Mouse (Mus musculus) layer of hippocampus, postnatal 25 days (tissue): ENCODE data around the gene Cdh4. TPM values are rescaled to one million over a fixed set of nuclear protein-coding genes. Genes with fewer than 3 reads are reported as not detected.

Source experiments
- DNase-seq, 2 experiments: peaks; one replicate each; pipeline ENCODE4 v3.0.0; 2022; ENCODE audit warnings: mixed read lengths in 2 of 2, low spot score in 1 of 2; ENCODE audit errors: extremely low spot score in 1 of 2
- total RNA-seq, 2 experiments: library from RNA; stranded (reverse); gene quantifications; 2 replicates each; pipeline ENCODE4 v1.2.3; 2021

Cdh4 gene
- total RNA-seq, 2 experiments from 2014 or later = 11.2 to 12.0 TPM

DNA sequence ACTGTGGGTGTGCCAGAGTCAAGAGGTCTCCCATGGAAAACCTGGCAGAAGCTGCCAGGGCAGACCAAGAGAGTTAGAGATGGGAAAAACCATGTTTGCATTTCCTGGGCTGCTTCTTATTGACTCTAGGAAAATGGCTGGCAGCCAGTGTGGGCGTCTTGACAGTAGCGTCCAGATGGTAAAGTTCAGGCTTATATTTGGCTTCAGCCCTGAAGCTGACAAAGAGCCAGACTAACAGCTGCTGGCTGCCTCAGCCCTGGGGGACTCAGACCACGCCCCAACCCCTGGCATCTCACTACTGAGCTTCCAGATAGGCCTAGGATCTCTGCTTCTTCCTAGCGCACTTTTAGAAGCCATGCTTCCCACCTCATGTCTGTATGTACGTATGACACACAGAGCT lies 326.9 kb downstream of the Cdh4 start:
- peak in 1 of 2 experiments; percentile 22 for DNase-seq

DNA sequence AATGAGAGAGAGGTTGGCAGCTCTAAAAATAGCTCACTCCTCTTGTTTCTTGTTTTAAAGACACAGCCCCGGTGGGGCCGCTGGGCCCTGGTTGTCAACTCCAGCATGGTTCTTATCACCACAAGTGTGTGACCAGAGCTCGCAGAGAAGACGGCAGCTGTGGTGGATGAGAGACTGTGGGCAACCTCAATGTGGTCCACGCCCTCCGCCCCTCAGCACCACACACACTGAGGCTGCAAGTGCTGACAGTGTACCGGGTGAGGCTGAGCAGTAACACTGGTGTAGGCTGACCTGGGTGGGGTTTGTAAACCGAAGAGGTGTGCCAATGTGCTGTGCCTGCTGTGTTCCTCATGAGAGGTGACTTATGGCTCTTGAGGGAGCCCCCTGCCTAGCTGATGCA lies 327.7 kb downstream of the Cdh4 start:
- no peak for DNase-seq

DNA sequence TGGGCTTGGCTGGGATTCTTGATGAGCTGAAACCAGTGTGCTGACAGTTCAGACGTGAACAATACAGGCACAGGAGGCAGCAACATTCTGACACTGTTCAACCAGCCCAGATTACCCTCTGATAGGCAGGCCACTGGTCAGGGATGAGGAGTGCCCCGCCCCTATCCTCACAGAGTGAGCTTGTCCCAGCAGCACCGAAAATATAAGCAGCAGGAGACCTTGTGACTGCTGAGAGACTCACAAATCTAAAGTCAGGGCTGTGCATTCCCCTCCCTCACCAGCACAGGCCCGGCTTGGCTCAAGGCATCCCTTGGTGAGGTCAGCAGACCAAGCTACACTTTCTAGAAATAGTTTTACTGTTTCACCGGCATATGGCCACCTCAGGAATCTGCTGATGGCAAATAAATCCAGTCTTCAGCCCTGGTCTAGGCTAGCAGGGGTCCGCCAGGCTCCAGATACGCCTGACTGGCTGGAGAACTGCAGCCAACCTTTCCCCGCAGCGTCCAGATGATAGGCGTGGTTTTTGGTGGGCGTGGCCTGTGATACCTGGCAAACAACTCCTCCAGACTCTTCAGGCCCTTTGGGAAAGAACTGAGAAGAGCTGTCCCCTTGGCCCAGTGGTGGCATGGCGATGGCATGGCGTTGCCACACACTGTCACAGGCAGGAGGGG lies 332.3 kb downstream of the Cdh4 start:
- DNase-seq = no peak

DNA sequence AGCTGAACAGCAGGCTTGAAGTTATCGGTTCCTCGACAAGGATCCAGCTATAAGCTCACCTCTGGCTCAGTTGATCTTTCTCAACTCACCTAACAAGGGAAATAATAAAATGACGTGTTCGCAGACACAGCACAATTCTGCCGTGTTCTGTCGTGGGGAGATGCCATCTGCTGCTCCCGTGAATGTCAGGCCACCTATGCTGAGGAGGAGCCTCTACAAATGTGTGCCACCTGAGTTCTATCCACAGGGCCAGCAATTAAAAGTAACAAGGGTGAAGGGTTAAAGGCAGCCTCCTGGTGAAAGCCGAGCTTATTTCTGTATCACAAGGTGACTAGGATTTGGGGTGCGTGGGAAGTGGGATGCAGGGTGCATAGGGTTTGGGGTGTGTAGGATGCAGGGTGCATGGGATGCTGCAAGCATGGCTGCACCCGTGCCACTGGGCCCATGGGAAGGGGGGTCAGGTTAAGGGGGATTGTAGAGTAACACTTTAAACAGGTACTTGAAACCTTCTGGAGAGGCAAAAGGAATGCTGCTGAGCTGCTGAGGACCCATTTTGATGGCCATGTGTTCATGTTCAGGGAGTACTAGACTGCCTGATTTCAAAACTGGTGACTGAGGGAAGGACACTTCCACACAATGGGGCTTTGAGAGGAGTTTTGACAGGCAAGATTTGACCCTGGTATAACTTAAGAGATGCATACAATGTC lies 333.9 kb downstream of the Cdh4 start:
- no peak for DNase-seq

DNA sequence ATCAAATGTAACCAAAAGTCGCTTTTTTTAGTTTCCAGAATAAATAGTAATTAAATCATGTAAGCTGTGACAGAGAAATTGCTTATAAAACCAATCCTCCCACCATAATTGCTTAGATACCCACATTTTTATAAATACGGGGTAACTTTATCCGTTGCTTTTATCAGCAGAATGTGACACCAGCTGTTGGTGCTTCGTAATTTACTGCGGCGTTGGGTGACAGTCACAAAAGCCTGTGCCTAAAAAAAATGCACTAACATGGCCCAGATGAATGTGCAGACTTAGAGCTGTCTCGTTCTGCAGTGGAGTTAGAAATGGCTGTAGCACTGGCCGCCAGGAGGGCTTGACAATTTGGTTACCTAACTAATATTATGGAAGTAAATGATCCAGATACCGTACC lies 337.0 kb downstream of the Cdh4 start:
- DNase-seq = no peak

DNA sequence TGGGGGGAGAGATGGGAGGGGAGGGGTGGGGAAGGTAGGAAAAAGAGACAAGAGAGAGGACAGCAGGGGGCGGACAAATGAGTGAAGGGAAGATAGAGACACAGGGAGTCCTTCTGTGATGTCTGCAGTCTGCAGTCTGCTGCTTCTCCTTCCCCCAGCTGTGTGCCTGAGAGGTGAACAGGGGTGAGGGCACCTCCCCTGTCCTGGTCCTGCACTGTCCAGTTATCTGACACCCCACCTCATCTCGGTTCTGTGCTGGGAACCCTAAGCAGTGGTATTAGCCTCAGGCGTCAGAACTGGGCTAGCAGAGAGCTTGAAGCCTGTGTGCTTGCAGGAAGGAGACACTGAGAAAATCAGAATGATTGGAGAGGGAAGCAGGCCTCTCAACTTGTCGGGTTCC lies 338.7 kb downstream of the Cdh4 start:
- DNase-seq = no peak

DNA sequence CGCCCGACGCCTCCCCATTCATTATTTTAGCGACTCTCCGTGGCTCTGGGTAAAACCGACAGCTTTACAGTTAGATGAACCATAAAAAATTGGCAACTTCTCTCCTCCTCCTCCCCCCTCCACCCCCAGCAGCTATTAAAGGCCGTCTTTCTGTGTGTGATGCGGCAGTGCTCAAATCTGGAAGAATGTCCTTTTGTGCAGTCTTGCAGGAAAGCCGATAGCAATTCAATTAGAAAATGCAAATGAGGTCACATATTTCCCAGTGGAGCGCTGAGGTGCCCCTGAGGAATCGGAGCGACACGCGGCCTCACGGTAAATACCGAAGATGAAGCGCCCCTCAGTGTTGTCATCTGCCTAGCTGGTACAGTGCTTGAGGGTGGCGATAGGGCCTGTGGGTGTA lies 345.0 kb downstream of the Cdh4 start:
- no peak for DNase-seq

DNA sequence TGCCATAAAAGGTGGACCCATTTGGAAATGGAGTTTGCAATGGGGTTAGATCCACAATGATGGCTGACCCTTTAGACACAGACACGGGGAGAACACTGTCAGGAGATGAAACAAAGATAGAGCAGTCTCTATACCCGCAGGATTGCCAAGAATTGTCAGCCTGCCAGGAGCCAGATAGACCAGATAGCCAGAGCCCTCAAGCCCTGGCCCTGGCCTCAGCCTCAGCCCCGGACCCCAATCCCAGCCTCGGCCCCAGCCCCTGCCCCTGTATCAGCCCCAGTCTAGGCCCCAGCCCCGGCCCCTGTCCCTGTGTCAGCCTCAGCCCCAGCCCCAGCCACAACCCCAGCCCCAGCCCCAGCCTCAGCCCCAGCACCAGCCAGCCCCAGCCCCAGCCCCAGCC lies 345.6 kb downstream of the Cdh4 start:
- no peak for DNase-seq

DNA sequence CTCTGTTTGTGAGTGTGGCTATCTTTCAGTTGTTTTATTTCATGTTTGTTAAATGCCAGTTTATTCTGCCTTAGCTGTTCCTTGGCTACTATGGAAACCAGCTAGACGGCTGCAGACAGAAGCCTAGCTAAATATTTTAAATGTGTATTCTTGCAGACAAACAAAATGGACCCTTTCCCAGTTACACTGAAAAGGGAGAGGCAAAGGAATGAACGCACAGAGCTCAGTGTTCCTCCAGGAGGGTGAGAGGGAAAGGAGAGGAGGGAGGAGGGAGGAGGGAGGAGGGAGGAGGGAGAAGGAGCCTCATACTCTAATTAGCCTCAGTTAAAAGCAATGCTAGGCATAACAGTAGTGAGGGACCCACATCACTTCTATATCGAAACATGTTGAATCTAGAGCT lies 348.5 kb downstream of the Cdh4 start:
- DNase-seq = no peak

DNA sequence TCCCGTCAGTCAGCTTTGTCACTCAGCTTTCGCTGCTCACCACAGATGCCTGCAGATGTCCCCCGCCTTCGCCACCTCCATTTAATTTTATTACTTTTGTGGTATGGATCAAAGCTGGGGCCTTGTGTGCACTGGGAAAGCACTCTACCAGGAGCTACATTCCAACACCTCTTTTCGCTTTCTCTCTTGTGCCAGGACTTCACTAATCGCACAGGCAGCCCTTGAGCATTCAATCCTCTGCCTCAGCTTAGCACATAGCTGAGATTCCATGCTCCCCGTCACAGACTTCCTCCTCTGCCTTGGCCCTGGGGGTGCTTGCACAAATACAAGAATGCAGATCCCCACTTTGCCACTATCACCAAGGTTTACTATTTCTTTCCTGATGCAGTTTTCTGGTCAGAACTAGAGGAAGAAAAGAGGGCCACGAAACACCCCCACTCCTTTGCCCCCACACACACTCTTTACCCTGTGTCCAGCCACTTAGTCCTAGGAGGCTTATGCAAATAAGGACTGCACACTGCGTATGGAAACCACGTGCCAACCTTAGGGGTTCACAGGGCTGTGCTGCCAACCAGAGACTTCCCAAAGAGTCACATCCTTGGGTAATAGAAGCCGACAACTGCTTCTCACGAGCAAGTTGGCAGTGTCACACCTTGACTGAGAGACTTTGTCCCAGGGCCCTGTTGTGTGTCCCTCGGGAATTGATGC lies 350.3 kb downstream of the Cdh4 start:
- no peak for DNase-seq

DNA sequence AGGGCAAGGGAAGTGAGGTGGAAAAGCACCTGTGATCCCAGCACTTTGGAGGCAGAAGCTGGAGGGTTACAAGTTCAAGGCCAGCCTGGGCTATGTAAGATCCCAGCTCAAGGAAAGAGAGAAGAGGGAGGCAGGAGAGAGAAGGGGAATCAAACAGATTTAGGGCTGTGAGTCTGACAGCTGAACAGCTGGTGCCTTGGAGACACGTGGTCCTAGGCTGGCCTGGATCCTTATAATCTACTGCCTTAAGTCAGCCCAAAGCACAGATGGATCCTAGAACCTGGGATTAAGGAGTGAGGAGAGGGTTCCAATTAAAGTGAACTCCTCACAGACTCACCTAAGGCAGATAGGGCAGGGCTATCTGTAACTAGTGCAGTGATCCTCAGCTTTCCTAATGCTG lies 352.1 kb downstream of the Cdh4 start:
- DNase-seq = no peak

DNA sequence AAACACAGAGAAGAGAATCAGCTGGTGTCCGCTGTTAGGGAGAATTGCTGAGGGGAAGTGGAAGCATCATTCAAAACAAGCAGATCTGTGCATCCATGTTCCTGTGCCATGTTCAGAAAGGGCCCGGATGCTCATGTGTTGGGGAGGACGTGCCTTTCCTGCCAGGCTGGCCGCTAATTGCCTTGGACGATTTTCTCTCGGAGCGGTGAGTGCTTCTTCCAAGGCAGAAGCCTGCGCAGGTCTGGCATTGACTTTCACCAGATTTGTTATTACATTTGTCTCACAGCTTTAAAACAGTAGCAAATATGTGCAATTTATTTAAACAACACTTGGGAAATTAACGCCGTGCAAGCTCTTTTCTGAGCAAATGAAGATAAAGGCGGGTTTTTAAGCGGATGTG lies 353.2 kb downstream of the Cdh4 start:
- DNase-seq = no peak

DNA sequence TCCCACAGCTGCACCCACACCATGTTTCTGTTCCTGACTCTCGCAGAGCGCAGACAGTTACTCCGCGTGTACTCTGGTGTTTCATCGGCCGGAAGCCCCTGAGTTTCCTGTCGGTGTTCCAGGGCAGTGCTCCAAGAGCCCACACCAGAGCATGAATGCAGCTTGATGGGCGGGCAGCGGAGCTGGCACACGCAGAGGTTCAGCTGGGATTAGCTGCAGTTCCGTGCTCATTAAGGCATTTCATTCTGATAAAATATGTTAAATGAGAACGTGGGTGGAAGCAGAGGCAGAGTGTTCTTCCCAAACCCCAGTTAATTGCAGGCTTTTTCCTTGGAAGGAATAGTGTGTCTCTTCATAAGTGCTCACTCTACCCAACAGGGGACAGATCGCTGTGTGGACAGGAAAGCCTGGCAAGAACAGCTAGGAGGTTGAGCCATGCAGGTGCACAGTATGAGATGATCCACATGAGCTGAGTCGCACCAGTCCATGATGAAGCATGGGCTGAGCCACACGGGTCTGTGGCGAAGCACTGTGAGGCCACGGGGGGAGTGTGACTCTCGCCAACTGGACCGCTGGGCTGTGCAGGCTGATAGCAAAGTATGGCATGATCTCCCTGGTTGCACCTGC lies 357.8 kb downstream of the Cdh4 start:
- peak; percentile 27 to 34 for DNase-seq

DNA sequence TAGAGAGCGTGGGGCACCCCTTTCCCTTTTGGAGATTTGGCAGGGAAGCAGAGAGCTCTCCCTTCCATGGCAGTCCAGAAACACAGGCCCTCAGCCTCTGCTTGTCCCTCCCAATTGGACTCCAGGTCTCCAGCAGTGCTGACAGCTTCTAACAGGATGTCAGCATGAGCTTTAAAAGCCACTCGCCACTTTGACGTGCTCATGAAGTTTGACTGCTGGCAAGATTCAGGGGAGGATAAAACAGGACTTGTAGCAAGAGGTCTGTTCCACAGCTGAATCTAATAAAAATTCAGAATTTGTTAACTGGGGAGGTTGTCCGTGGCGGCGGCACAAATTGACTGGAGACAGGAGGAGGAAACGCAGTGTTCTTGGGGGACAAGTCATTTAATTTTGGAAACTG lies 358.8 kb downstream of the Cdh4 start:
- no peak for DNase-seq

DNA sequence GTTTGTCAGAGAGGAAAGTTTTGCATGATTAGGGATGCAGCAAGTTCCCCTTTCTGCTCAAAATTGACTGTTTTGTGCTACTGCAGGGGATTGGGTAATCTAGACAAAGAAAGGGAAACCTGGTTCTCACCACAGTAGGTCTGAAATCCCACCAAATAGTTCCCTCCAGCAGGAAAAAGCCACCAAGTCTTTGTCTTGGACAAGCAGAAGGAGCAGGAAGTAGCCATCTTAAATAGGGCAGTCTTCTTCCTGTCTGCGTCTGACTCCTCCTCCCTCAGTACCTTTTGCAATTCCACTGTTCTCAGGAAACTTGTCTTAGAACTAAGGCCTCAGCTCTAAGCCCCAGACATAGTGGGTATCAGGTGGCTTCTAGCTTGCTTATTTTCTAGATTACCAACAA lies 360.2 kb downstream of the Cdh4 start:
- DNase-seq = no peak

DNA sequence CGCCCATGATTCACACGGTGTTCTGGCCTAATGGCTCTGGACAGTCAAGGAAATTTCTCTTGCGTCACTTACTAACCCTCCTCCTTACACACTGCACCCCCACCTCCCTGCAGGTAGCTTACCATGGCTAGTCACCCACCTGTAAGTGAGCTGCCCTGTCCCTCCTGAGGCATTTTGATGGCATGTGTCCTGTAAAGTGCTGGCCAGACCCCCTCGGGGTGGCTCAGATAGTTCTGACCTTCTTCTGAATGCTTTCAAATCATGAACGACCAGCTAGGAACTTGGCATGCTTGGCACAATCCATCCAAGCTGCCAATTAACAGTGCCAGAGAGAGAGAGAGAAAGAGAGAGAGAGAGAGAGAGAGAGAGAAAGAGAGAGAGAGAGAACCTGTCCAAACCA lies 368.9 kb downstream of the Cdh4 start:
- no peak for DNase-seq

DNA sequence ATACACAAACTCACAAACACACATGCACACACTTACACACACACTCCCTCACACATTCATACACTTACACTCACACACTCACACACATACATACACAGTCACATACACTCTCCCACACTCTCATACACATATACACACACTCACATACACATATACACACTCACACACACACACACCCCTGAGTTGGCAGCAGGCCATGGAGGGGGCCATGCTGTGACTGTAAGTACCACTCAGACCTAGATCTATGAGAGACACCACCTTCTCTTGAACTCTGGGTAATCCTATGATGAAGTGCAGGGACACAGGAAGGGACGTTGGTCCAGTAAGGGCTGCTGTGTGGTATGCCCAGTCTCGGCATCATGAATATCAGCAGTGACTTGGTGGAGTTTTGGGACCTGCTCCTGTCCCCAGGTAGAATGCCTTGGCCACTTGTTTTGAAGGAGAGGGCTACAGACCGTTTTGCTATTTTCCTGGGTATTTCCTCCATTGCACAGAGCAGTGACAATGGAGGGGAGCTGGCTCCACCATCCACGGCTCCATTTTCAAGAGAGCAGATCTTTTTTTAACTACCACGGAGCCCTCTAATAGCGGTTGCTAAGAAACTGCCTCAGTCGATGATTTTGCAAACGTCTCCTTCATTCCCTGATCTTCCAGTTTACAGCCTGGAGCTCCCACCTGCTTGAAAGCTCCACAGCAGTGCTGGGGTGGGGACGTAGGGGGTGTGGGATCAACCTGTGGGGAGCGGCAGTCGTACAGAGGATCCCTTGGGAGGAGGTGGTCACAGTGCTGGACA lies 371.0 kb downstream of the Cdh4 start:
- no peak for DNase-seq

DNA sequence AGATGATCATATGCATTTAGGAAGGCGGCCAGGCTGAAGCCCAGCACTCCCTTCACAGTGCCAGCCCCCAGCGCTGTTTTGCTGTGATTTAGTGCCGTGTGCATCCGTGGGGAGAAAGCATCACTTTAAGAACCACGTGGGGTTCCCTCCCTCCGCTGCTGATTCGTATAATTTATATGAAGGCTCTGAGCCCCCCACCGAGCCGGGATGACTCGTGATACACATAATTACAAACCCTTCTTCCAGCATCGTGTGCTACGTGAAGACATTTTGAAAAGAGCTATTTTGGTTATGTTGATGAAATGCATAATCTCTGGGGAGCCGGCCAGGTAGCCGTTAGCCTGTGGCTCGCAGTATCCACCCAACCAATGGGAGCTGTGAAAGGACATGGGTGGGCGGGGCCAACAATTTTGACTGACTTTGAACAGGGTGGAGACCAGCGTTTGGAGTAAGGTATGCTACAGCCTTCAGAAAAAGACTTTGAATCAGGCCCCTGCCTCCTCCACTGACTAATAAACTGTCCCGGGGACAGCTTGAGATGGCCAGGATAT lies 382.6 kb downstream of the Cdh4 start:
- DNase-seq = peak; percentile 37 to 42

DNA sequence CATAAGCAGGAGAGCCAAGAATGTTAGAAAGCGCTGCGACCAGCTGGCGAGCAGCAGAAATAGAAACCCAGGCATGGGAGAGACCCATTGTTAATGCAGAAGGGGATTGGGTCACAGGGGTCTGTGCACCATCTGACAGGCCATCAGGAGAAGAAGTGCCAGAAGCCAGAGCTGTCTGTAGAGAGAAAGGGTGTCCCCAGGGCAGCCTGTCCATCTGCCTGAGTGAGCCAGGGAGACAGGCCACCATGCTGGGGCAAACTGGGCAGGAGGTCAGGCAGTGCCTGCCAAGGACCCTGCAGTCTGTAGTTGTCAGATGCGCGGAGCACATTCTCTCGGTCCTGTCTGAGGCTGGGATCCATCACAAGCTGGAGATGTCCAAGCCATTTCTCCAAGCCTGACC lies 386.7 kb downstream of the Cdh4 start:
- DNase-seq = no peak

DNA sequence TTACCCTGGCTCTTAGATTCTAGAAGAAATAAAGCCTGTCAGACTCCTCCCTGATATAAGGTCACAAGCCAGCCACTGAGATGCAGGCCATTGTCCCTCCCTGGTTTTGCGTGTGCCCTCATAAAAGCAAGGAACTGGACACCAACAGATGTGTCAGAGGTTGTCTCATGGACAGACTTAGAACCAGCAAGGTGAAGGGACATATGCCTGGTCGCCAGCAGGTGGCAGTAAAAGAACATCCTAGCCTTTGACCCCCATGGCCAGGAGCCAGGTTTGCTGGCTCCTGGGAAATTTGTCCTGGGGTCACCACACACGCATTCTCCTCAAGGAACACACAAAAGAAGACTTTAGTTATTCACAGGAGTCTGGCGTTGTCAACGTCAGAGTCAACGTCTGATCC lies 387.7 kb downstream of the Cdh4 start:
- peak in 1 of 2 experiments; percentile 42 for DNase-seq
